Mouse (Mus musculus) MEL (cell line): ENCODE data around the gene Epb42.
A peak's percentile ranks its signal among the peaks of the same experiment; 100 is the strongest.

Source experiments
- BHLHE40 ChIP-seq: IDR thresholded peaks from 2 replicates; pipeline ENCODE4 v1.6.1; 2012; ENCODE audit warnings: low read depth, mild to moderate bottlenecking, inconsistent platforms, low read length, improper control_type of control experiment, borderline replicate concordance
- CTCF ChIP-seq, 3 experiments: IDR thresholded peaks in 2 of 3; conservative IDR thresholded peaks in 1 of 3; 2 replicates each; pipeline ENCODE4 v1.5.1; 2011 to 2012; ENCODE audit warnings: low read length in 3 of 3, low read depth in 2 of 3, mild to moderate bottlenecking in 2 of 3, improper control_type of control experiment in 1 of 3, inconsistent platforms in 1 of 3, mixed read lengths in 1 of 3, moderate library complexity in 1 of 3; ENCODE audit not compliant: control insufficient read depth in 1 of 3, insufficient read depth in 1 of 3, poor library complexity in 1 of 3, severe bottlenecking in 1 of 3
- ELF1 ChIP-seq: IDR thresholded peaks from 2 replicates; pipeline ENCODE4 v1.6.1; 2014; ENCODE audit warnings: low read depth, mild to moderate bottlenecking, inconsistent platforms, low read length, improper control_type of control experiment, moderate library complexity
- GABPA ChIP-seq: IDR thresholded peaks from 2 replicates; pipeline ENCODE4 v1.6.1; 2012; ENCODE audit warnings: low read depth, mild to moderate bottlenecking, inconsistent platforms, low read length, improper control_type of control experiment, moderate library complexity
- POLR2A ChIP-seq, 2 experiments: IDR thresholded peaks; 2 replicates each; pipeline ENCODE4 v1.6.1; 2011 to 2012; ENCODE audit warnings: low read length in 2 of 2, mild to moderate bottlenecking in 2 of 2, control low read depth in 1 of 2, improper control_type of control experiment in 1 of 2, low read depth in 1 of 2, moderate library complexity in 1 of 2; ENCODE audit not compliant: control insufficient read depth in 1 of 2, insufficient read depth in 1 of 2, poor library complexity in 1 of 2
- UBTF ChIP-seq: IDR thresholded peaks from 2 replicates; pipeline ENCODE4 v1.6.1; 2012; ENCODE audit warnings: low read depth, mild to moderate bottlenecking, inconsistent platforms, low read length, improper control_type of control experiment, moderate library complexity, borderline replicate concordance; ENCODE audit not compliant: insufficient read depth

- TF ChIP-seq UBTF (no peak), CTCF (IDR thresholded peaks at IDR 0.05 in 2 of 3, conservative IDR thresholded peaks at IDR 0.05 in 1 of 3; ENCODE audit: control insufficient read depth in 1 of 3, insufficient read depth in 1 of 3, low read depth in 2 of 3, low read length in 3 of 3, poor library complexity in 1 of 3, severe bottlenecking in 1 of 3) (no peak), BHLHE40 (no peak), ELF1 (peak; percentile 14; the same call in 1 of the 2 replicates), GABPA (no peak), POLR2A (IDR thresholded peaks at IDR 0.05; ENCODE audit: control insufficient read depth in 1 of 2, insufficient read depth in 1 of 2, low read depth in 1 of 2, low read length in 2 of 2, poor library complexity in 1 of 2) (no peak)
Measured at GRCm38 (mm10) chr2:121054060-121054459, 17.2 kb upstream of the Epb42 start.
